Mouse (Mus musculus) lung, embryonic 16.5 days (tissue): Measurements from ENCODE around the gene Cc2d1a. TPM values are rescaled to one million over a fixed set of nuclear protein-coding genes. Genes with fewer than 3 reads are reported as not detected.

Experiments used
- ATAC-seq: fragments of 200-750 bp; cut with Nextera tagmentation; 2 replicates; pipeline ENCODE4 v1.8.0; 2017; ENCODE audit warnings: low read depth, mild to moderate bottlenecking, moderate library complexity
- H3K27ac ChIP-seq: fragments of 300-500 bp; sonication (generic); 2 replicates; pipeline ENCODE4 v1.5.1; 2014; ENCODE audit warnings: mild to moderate bottlenecking, control low read depth, low read length
- H3K27me3 ChIP-seq: fragments of 300-500 bp; sonication (generic); 2 replicates; pipeline ENCODE4 v1.6.1; 2014; ENCODE audit warnings: low read depth, low read length, mixed read lengths; ENCODE audit not compliant: control insufficient read depth, insufficient read depth
- H3K36me3 ChIP-seq: fragments of 300-500 bp; sonication (generic); 2 replicates; pipeline ENCODE4 v1.6.1; 2014; ENCODE audit warnings: low read length; ENCODE audit not compliant: control insufficient read depth, insufficient read depth
- H3K4me1 ChIP-seq: fragments of 300-500 bp; sonication (generic); replicated peaks from 2 replicates; pipeline ENCODE4 v1.6.1; 2014; ENCODE audit warnings: low read length, mixed read lengths; ENCODE audit not compliant: control insufficient read depth, insufficient read depth
- H3K4me2 ChIP-seq: fragments of 300-500 bp; sonication (generic); 2 replicates; pipeline ENCODE4 v1.6.1; 2014; ENCODE audit warnings: low read depth, low read length, control low read depth
- H3K4me3 ChIP-seq: fragments of 300-500 bp; sonication (generic); 2 replicates; pipeline ENCODE4 v1.5.1; 2014; ENCODE audit warnings: mild to moderate bottlenecking, low read length, control low read depth
- H3K9ac ChIP-seq: fragments of 300-500 bp; sonication (generic); 2 replicates; pipeline ENCODE4 v1.6.1; 2014; ENCODE audit warnings: low read length, control low read depth
- H3K9me3 ChIP-seq: fragments of 300-500 bp; sonication (generic); 2 replicates; pipeline ENCODE4 v1.6.1; 2016; ENCODE audit warnings: low read length; ENCODE audit not compliant: control insufficient read depth
- WGBS: fragments of 180-500 bp; shearing (Covaris S2); extraction: QIAGEN DNeasy Blood & Tissue Kit; methylation state at CpG from one replicate; pipeline ENCODE4 v1.1.7; 2014; 5-methylcytosine and 5-hydroxymethylcytosine counted together
- polyA plus RNA-seq: library from polyadenylated mRNA; unstranded; fragments of >200 nt; fragmentation: Nextera tagmentation; extraction: Ambion mirVana; gene quantifications from 2 replicates; pipeline ENCODE4 v1.2.1, GENCODE M21; 2015

Gene Cc2d1a
- polyA plus RNA-seq, 1 experiment from 2014 or later = 25.9 TPM

DNA sequence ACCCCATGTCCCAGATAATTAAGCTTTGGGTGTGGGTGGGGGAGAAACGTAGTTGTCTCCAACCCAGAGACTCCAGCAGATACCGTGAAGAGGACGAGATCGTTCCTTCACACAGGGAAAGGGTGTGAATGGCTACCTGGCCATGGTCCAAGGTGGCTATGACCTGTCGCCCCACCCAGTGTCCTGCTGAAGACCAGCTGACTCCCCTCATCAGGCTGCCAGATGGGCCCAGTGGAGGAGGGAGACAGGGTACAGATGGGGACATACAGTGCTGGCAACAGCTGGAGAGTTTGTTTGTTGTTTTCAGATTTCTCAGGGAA is 755 bp upstream of the Cc2d1a start:
- peaks cover 8% of the 10 kb centered on the region for H3K36me3 ChIP-seq
- peak overlapping the region; percentile 97 for H3K4me2 ChIP-seq
- WGBS = 50% methylated on average over 5 of the region's 5 CpGs
- no peaks in the 10 kb centered on the region for H3K9me3 ChIP-seq
- no peak overlapping the region for H3K27ac ChIP-seq
- H3K9ac ChIP-seq = peak overlapping the region; percentile 64
- peaks cover 11% of the 10 kb centered on the region for H3K4me1 ChIP-seq
- no peak for ATAC-seq
- peak overlapping the region; percentile 73 for H3K4me3 ChIP-seq
- no peaks in the 10 kb centered on the region for H3K27me3 ChIP-seq

DNA sequence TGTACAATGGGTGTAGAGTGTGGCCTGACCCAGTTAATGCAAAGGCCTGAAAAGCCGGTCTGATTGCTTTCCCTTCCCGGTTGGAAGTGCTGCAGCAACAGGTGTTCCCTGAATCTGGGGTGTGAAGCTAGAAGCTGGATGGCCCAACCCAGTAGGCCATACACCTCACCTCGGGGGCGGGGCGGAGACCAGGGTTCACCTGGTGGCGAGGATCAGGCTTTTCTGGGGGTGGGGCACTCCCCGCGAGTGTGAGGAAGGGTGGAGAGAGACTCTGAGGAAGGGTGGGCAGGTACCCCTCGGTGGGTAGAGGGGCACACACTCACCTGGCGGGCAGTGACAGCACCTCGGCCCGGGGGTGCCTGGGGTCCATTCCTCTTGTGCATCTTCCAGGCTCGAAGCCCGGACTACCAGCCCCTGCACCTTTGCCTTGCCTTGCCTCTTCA is 391 bp downstream of the Cc2d1a start:
- H3K9ac ChIP-seq = peak overlapping the region; percentile 91
- H3K27me3 ChIP-seq = no peaks in the 10 kb centered on the region
- H3K4me2 ChIP-seq = peak overlapping the region; percentile 97
- H3K9me3 ChIP-seq = no peaks in the 10 kb centered on the region
- H3K4me1 ChIP-seq = peaks cover 11% of the 10 kb centered on the region
- H3K4me3 ChIP-seq = peak overlapping the region; percentile 73
- H3K27ac ChIP-seq = peak overlapping the region; percentile 76
- ATAC-seq = peak; percentile 51
- 7% methylated on average over 13 of the region's 14 CpGs for WGBS
- H3K36me3 ChIP-seq = peaks cover 18% of the 10 kb centered on the region

DNA sequence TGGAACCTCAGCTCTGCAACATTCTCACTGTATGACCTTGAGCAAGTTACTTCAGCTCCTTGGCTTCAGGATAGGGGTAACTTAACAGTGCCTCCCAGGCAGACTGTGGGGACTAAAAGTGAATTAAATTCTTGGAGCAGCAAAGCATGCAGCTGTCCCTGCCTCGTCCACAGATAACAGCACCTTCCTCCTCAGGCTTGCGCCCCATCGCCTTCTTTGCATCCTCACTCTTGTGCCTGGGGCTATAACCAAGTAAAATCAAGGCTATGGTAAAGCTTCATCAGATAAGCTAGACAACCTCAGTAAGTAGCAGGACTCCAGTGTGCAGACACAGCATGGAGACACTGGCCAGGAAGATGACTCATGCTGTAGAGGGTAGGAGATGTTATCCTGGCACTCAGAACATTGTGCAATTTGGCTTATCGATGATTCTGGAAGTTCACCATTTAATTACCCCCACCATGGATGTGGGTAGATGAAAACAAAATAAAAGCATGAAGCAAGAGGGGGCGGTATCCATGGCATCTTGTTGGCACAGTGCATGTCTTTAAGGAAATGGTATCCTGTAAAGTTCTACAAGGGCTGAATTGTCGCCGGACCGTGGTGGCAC is 3.0 kb downstream of the Cc2d1a start:
- H3K4me3 ChIP-seq = no peak overlapping the region
- 91% methylated on average over 8 of the region's 8 CpGs for WGBS
- H3K4me1 ChIP-seq = peaks cover 11% of the 10 kb centered on the region
- H3K9me3 ChIP-seq = no peaks in the 10 kb centered on the region
- H3K27me3 ChIP-seq = no peaks in the 10 kb centered on the region
- ATAC-seq = no peak
- H3K36me3 ChIP-seq = peaks cover 38% of the 10 kb centered on the region
- no peak overlapping the region for H3K9ac ChIP-seq
- no peak overlapping the region for H3K27ac ChIP-seq
- no peak overlapping the region for H3K4me2 ChIP-seq

DNA sequence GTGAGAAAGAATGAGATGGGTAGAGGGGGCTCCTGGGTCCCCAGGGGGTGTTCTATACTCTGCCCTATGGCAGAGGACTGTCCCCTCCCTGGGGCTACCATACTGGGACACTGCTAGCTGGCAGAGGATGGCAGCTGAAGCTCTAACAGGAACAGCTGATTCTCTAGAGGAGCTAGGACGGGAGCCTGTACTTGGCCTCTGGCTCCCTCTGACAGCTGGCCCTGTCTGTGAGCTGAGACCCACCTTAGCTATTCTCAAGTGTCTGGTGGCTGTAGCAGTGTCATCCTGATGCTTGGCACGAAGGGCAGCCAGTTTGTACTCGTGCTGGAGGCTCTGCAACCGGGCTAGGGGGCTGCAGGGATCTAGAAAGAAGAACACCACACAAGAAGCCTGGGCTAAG is 6.9 kb downstream of the Cc2d1a start:
- 97% methylated on average over 4 of the region's 4 CpGs for WGBS
- no peak overlapping the region for H3K9ac ChIP-seq
- no peak for ATAC-seq
- no peaks in the 10 kb centered on the region for H3K4me1 ChIP-seq
- no peak overlapping the region for H3K27ac ChIP-seq
- no peak overlapping the region for H3K4me3 ChIP-seq
- no peaks in the 10 kb centered on the region for H3K9me3 ChIP-seq
- no peak overlapping the region for H3K4me2 ChIP-seq
- H3K27me3 ChIP-seq = no peaks in the 10 kb centered on the region
- peaks cover 65% of the 10 kb centered on the region for H3K36me3 ChIP-seq

DNA sequence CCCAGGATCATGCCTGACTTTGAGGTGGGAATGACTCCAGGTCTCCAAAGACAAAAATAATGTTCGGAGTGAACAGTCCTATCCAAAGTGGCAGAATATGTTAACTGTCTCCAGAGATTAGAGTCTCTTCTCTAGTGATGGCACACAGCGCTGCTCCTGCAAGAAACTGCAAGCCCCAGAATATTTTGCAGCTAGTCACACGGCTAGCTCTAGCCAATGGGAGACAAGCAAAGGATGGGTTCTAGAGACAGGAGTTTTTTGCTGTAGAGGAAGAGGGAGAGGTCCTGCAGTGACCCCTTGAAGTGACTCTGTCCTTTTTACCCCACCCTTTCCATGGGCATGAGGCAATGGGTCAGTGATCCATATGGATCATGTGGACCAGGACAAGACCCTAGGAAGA is 9.9 kb downstream of the Cc2d1a start:
- Histone ChIP-seq H3K9ac (no peak overlapping the region), H3K36me3 (peaks cover 67% of the 10 kb centered on the region), H3K4me1 (no peaks in the 10 kb centered on the region), H3K4me2 (no peak overlapping the region), H3K27me3 (no peaks in the 10 kb centered on the region), H3K4me3 (no peak overlapping the region), H3K27ac (no peak overlapping the region), H3K9me3 (no peaks in the 10 kb centered on the region)
- no peak for ATAC-seq
- WGBS = 89% methylated on average over 3 of the region's 3 CpGs

DNA sequence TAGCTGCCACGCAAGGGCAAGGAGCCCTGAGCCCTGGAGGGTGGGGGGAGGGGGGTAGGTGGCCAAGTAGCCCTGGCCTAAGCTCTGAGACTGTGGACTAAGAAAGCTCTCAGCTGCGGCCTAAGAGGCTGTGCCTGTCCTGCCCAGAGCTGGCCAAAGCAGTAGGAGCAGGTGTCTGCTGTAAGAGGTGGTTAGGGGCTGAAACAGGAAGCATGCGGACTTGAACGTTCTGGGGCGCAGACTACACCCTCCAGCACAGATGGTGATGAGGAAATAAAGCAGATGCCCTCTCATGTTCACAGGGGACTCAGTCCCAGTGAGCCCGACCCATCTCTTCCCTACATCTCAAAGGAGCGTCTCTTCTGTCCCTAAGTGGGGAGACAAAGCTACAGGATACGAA is 15.5 kb downstream of the Cc2d1a start:
- Histone ChIP-seq H3K4me1 (peaks cover 4% of the 10 kb centered on the region; the same call in 1 of the 2 replicates), H3K36me3 (peaks cover 36% of the 10 kb centered on the region), H3K9ac (no peak overlapping the region), H3K4me3 (no peak overlapping the region), H3K9me3 (no peaks in the 10 kb centered on the region), H3K27me3 (no peaks in the 10 kb centered on the region), H3K27ac (no peak overlapping the region), H3K4me2 (no peak overlapping the region)
- 82% methylated on average over 8 of the region's 8 CpGs for WGBS
- ATAC-seq = no peak

DNA sequence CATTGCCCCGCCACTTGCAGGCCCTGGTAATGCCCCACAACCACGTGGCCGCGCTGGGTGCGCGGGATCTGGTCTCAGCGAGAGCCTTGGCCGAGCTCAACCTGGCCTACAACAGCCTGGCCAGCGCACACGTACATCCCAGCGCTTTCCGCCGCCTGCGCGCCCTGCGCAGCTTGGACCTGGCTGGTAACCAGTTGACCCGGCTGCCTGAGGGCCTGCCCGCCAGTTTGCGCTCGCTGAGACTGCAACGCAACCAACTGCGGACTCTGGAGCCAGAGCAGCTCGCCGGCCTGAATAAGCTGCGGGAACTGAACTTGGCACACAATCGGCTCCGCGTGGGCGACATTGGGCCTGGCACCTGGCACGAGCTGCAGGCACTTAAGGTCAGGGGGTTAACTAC is 16.9 kb downstream of the Cc2d1a start:
- H3K9ac ChIP-seq = no peak overlapping the region
- H3K36me3 ChIP-seq = peaks cover 24% of the 10 kb centered on the region
- peaks cover 6% of the 10 kb centered on the region; the same call in 1 of the 2 replicates for H3K4me1 ChIP-seq
- 42% methylated on average over 30 of the region's 30 CpGs for WGBS
- H3K27ac ChIP-seq = no peak overlapping the region
- H3K9me3 ChIP-seq = no peaks in the 10 kb centered on the region
- no peak overlapping the region for H3K4me2 ChIP-seq
- ATAC-seq = no peak
- H3K27me3 ChIP-seq = no peaks in the 10 kb centered on the region
- H3K4me3 ChIP-seq = no peak overlapping the region

DNA sequence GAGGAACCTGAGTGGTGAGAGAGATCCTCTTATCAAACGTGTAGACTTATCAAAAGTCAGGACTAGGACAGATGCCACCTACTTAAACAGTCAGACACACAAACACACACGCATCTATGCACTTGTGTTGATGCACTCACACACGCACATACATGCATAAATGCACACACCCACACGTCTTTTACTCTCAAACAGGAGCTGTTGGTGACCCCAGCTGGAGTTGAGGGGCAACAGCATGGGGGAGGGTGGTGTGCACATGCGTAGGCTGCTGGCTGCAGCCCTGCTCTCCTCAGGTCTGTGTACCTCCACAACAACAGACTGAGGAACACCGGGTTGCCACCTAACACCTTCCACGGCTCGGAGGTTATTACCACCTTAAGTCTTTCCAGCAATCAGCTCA is 19.5 kb downstream of the Cc2d1a start:
- Histone ChIP-seq H3K4me1 (peaks cover 6% of the 10 kb centered on the region; the same call in 1 of the 2 replicates), H3K4me3 (no peak overlapping the region), H3K9me3 (no peaks in the 10 kb centered on the region), H3K27ac (no peak overlapping the region), H3K9ac (no peak overlapping the region), H3K27me3 (no peaks in the 10 kb centered on the region), H3K4me2 (no peak overlapping the region), H3K36me3 (peaks cover 9% of the 10 kb centered on the region; the same call in 1 of the 2 replicates)
- ATAC-seq = no peak
- 47% methylated on average over 8 of the region's 8 CpGs for WGBS

DNA sequence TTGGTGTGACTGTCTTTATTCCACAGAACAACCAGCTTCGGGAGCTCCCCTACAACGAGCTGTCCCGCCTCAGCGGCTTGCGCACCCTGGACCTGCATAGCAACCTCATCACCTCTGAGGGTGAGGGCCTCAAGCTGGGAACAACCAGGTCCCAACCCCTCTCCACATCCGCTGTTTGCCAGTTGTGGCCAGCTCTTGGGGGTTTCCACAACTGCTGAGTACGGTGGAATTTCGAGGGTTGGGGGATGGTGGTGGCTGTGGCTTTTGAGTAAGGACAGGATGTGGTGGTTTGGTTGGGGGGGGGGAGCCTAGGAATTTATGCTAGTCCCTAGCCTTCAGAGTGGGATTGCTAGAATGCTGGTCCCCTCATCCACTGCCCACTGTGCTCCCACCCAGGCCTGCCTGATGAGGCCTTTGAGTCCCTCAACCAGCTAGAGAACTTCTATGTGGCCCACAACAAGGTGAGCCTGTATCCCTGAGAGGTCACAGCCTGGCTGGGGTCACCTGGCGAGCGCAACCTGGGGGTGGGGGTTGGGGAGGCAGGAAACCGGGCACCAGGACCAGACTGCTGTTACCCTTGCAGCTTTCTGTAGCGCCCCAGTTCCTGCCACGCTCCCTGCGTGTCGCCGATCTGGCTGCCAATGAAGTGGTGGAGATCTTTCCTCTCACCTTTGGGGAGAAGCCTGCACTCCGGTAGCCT is 20.4 kb downstream of the Cc2d1a start:
- Histone ChIP-seq H3K36me3 (peaks cover 5% of the 10 kb centered on the region; the same call in 1 of the 2 replicates), H3K4me3 (no peak overlapping the region), H3K27ac (no peak overlapping the region), H3K4me2 (no peak overlapping the region), H3K4me1 (peaks cover 6% of the 10 kb centered on the region; the same call in 1 of the 2 replicates), H3K9me3 (no peaks in the 10 kb centered on the region), H3K9ac (peak overlapping the region; percentile 9; the same call in 1 of the 2 replicates), H3K27me3 (no peaks in the 10 kb centered on the region)
- peak; percentile 49 for ATAC-seq
- 35% methylated on average over 17 of the region's 17 CpGs for WGBS
